Mouse (Mus musculus) cerebellum, adult 2 months (tissue): ENCODE results near the gene Gm10837.
A peak's percentile ranks its signal among the peaks of the same experiment; 100 is the strongest.

ENCODE experiments used
- CTCF ChIP-seq: fragments of 200-500 bp; IDR thresholded peaks from 2 replicates; pipeline ENCODE4 v1.5.1; 2011; ENCODE audit warnings: low read depth, mild to moderate bottlenecking, control low read depth, low read length, moderate library complexity, borderline replicate concordance; ENCODE audit not compliant: insufficient read depth
- POLR2A ChIP-seq: fragments of 200-500 bp; IDR thresholded peaks from 2 replicates; pipeline ENCODE4 v1.6.1; 2011; ENCODE audit warnings: low read length, control low read depth, borderline replicate concordance; ENCODE audit not compliant: insufficient read depth

- TF ChIP-seq CTCF, result no peak
- TF ChIP-seq POLR2A, result peak; percentile 83
Measured at GRCm38 (mm10) chr14:122474891-122475556, 15.4 kb upstream of the Gm10837 start, which contains the start of gene Zic2.
